Mouse (Mus musculus) induced T-regulatory cell, adult 2 months (primary cell): ENCODE data around the gene Igsf23.
A peak's percentile ranks its signal among the peaks of the same experiment; 100 is the strongest.
"Not testable (repeated sequence)": the region's sequence is repeated elsewhere in the genome, so short reads cannot be mapped to it uniquely, and the experiment has no call there.

Experiments used
- DNase-seq: peaks from one replicate; pipeline ENCODE4 v3.0.0-alpha.2; 2012; ENCODE audit warnings: low read depth

Gene Igsf23

DNA sequence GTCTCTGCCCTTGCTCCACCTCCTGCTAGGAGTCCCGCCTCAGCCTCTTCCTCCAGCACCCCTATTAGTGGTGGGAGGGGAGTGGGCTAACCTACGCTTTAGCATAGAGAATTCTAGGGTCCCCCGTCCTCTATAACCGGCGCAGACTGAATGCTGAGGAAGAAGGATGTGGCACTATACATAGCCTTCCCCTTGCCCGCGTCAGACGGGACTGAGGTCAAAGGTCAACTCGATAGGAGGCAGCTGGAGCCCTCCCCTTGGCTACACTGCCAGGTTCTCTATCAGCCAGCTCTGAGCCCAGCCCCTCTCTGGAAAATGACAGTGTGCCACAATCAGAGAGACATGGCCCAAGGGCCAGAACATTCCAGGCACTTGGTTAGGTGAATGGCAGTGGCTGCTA lies at the start of gene Igsf23:
Gene Igsf23 (minus strand): TSS at position 168 of the 400 bp plus-strand sequence.
- peak; percentile 65 for DNase-seq

DNA sequence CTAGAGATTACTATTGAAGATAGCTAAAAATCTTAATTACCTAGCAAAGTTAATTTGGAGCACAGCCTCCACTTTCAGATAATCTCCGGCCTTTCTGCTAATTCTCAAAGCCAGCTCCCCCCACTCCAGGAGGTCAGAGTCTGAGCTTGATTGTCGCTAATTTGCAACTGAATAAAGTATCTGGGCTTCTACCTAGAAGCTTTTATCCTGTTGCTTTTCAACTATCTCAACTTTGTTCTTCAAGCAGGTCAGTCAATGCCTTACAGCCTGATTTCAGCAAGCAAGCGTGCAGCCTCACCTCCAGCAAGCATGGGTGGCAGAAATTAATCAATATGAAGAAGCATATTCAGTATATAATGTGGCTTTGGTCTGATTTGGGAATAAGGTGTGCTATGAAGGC lies 46.2 kb upstream of the Igsf23 start:
- not testable (repeated sequence) for DNase-seq

DNA sequence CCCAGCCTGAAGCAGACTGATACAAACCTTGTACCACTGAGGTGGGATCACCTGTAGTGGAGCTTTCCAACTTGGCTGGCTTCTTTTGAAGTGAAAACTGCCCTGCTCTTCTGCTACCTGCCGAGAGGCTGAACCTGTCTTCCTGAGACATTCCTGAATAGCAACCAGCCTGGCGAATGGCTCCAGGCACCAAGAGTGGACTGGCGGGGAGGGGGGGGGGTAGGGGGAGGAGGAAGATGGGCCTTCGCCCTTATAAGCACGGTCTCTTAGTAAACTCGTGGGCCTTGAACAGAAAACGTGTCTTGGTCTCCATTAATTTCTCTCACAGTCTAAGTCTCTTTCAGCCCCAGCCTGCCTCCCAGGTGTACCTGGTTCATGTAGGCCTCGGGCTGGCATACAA lies 40.6 kb upstream of the Igsf23 start, which contains the start of gene Nlrp9b:
Gene Nlrp9b (plus strand): TSS at position 301 of the 400 bp plus-strand sequence.
- DNase-seq, result not testable (repeated sequence)

DNA sequence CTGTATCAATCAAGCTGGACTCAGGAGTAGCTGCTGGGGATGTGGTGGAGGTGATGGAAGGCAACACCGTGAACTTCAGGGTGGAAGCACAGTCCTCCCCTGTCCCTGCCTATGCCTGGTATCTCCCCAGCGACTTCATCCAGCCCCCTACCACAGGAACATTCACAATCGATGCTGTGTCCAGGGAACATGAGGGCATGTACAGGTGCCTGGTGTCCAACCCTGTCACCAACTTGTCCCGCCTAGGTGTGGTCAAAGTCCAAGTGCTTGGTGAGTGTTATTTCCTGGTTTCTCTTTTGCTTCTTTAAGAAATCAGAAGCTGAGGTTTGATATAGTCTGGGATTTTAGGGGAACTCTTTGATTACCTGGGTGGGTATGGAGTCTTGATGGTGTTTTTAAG lies 21.0 kb upstream of the Igsf23 start:
- no peak for DNase-seq

DNA sequence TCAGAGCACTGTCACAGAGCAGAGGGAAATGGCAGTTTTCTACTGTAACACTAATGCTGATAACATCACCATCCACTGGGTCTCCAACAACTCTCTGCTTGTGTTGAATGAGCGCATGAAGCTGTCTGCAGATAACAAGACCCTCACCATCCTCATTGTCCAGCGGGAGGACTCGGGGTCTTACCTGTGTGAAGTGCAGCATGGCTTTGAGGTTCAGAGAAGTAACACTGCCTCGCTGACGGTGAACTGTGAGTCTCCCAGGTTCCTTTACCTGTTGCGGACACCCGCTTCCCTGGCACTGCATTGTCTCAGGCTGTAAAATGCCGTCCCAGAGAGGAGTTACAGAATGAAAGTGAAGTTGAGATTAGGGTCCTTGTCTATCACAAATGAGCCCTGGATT lies 19.6 kb upstream of the Igsf23 start:
- DNase-seq, result no peak

DNA sequence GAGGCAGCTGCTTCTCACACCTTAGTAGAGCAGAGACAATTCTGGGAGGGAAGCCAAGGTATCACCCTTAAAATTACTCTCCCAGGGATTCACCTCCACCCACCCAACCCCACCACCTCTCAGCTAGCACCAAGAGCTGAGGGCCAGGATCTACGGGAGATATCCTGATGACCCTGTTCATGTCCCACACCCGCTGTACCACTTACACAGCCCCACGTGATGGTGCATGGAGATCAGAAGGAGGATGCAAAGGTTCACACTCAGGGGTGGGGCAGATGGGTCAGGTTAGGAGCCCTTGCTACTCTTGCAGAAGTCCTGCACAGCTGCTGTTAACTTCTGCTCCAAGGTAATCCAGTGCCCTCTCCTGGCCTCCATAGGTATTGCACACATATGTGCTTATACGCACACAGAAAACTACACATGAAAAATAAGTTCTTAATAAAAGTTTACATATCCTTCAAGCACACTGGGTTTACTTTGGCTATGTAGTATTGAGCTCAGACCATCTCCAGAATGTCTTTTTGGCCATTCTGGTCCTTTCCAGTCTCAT lies 19.1 kb upstream of the Igsf23 start:
- DNase-seq, result peak; percentile 33

DNA sequence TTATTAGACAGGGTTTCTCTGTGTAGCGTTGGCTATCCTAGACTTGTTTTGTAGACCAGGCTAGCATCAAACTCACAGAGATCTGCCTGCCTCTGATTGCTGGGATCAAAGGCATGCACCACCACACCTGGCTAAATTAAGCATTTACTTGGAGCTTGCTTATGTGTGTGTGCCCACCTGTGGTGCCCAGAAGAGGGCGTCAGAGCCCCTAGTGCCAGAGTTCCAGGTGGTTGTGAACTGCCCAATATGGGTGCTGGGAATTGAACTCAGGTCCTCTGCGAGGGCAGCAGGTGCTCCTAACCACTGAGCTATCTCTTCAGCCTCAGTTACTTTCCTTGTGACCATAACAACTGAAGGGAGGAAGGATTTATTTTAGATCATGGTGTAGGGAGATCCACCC lies 18.6 kb upstream of the Igsf23 start:
- DNase-seq, result no peak

DNA sequence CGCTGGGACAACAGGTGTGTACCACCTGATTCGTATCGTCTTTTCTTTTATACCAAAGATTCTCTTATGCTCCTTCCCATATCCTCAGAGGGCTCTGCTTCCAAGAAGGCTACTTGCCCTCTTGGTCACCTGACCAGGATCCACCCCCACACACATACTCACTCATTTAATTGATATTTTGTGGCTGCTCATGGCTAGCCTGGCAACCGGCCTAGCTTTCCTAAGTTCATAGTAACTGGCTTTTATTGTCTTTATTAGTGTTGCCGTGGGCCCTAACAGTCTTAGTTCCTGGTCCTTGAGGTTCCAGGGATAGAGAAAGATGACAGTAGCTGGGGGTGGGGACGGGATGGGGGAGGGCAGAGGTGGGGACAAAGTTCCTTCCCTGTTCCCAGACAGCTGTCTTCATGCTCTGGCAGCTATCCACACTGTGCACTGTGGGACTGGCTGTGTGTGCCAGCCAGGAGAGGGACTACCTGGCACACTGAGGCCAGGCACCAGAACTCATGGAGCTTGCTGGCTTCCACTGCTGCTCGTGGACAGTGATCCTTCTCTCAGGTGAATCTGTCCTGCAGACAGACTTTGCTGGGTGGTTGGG lies 14.5 kb upstream of the Igsf23 start, which contains the start of gene Ceacam20:
Gene Ceacam20 (plus strand): TSS at position 428 of the 595 bp plus-strand sequence.
- no peak for DNase-seq

DNA sequence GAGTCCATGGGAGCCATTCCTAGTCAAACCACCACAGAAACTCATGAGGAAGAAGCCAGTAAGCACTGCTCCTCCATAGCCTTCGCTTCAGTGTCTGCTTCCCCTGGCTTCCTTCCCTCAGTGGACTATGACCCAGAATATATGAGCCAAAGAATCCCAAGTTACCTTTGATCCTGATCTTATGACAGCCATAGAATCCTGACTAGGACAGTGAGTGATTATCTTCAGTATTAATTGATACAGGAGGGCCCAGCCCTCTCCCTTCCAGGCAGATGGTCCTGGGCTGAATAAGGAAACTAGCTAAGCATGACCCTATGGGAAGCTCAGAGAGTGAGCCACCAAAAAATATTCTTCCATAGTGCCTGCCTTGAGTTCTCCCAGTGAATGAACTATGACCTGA lies 11.9 kb upstream of the Igsf23 start:
- DNase-seq, result no peak

DNA sequence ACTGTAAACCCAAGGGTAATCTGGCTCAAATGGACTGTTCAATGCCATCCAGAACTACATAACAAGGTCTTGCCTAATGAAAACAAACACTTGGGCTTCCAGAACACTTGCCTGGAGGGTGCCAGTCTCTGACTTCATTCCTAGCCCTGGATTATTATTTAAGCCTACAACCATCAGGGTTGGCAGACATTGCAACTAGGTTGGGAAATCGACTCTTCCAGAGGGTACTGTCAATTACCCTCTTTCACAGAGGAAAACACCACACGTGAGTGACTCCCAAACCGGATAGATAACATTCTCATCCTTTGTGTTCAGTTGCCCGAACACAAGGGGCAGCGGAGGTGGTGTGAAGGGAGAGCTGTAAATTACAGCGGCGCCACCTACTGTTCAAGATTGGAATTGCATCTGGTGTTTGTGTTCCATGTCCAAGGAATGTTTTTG lies 5.8 kb upstream of the Igsf23 start:
- DNase-seq, result peak; percentile 93

DNA sequence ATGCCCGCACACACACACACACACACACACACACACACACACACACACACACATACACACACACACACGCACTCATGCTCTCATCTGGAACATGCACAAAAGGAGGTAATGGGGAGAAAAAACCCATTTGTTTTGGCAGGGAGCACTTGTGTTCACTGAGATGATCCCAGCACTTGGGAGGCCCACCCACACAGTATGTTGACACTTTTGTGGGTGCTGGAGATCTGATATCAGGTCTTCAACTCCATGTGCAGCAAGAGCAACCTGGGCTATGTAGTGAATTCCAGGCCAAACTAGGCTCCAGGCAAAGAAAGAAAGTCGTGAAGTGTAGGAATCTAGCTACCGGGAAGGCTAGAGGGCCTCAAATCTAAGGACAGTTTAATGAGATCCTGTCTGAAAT lies 5.3 kb upstream of the Igsf23 start:
- no peak for DNase-seq

DNA sequence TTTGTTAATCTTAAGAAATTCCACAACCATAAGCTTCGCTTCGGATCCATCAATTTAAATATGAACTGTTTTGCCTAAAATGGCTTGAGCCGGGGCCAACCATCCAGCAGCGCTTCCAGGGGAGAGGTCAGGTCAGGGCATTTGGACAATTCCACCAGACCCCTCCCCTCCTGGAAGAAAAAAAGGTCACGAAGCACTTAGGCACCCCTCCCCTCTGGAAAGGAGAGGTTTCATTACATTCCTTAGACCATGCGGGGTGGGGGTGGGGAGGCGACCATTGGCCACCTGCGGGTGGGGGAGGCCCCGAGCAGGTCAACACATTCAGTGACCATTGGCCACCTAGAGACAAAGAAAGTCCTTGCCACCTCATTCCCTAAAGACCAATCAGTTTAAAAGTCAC lies 2.5 kb upstream of the Igsf23 start:
- no peak for DNase-seq

DNA sequence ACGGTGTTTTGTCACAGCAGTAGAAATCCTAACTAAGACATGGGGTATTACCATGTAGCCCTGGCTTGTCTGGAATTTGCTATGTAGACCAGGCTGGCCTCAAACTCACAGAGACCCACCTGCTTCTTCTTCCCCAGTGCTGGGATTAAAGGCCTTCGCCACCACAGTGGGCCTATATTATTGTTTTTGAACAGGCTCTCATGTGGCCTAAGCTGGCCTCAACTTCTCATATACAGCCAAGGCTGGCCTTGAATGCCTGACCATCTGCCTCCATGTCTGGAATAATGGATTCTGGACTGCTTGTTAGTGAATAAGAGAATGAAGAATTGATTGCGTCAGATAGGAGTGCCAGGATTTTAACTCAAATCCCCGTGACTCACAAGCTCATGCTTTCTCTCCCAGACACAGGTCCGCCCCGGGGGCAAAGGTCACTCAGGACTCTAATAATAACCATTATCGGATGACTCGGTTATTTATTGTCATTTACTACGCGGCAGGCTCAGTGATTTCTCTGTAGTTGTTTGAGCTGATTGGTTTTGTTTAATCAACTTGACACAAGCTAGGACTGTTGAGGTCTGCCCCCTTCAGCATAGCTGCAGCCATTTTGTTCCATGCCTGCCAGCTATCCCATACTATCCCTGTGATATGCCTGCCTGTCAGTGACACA lies 1.9 kb upstream of the Igsf23 start:
- no peak for DNase-seq

DNA sequence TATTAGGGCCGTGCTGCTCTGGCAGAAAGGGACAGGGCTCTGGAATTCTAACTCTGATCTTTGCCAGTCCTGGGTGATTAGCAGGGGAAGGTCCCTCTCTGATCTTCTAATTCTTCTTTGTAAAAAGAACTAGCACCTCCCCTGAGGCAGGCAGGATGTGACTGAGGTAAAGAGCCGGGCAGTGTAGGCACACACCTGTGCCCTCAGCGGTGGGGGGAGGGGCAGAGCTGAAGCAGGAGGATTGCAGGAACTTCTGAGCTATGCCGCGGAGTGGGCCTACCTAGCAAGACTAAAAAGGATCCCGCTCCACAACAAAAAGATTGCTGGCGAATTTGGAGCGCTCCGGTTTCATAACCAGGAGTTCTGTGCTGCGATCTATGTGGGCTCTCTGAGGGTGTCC lies 560 bp downstream of the Igsf23 start:
- peak; percentile 84 for DNase-seq

DNA sequence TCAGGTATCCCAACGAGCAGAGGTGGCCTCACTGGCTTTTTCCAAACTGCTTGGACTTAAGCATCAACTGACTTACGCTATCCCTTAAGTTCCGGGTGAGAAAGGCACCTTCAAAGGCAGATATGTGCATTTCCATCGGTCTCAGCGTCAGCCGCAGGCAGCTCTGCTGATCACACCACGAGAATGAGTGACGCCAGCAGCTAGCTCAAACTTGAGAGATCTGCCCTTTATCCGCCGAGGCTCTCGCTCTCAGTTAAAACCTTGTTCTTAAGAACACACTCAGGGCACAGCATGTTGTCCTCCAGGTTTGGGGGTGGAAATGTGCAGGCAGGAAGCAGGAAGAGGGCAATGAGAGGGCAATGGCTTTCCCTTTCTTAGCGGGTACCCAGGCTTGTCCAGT lies 1.6 kb downstream of the Igsf23 start:
- peak; percentile 78 for DNase-seq

DNA sequence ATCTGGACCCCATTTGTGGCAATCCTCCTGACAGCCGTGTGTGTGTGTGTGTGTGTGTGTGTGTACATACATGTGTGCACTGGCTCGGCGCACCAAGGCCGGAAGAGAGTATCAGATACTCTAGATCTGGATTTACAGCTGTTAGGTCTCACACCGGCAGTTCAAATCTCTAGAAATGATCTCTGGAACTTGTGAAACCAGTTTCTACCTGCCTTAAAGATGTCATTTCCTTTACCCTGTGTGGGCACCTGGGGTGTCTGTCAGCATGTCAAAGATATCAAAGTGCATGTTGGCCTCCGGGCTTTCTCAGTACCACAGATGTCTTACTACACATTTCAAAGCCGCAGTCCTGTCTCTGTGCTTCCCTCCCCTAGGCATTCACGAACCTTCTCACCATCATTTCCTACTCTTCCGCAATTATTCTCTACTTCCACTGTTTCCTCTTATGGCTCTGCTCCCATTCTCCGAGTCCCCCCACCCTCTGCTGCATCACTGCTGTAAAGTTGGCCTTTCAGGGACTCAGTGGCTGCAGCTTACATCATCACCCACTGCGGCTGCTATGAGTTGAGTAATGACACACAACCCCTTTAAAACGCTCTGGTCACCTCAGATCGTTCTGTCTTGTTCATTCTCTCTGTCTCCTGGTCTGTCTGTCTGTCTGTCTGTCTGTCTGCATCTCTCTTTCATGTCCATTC lies 4.6 kb downstream of the Igsf23 start:
- peak; percentile 92 for DNase-seq

DNA sequence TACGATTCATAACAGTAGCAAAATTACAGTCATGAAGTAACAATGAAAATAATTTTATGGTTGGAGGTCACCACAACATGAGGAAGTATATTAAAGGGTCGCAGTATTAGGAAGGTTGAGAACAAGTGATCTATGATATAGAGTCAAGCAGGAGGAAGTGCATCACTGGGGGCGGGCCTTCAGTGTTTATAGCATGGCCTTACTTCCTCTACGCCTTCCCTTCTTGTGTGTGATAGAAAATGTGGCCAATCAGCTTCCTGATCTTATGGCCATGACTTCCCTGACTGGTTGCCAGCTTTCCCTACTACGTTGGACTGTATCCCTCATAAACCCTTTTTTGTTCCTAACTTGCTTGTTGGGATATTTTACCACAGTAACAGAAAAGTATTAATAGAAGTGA lies 5.4 kb downstream of the Igsf23 start:
- peak; percentile 78 for DNase-seq

DNA sequence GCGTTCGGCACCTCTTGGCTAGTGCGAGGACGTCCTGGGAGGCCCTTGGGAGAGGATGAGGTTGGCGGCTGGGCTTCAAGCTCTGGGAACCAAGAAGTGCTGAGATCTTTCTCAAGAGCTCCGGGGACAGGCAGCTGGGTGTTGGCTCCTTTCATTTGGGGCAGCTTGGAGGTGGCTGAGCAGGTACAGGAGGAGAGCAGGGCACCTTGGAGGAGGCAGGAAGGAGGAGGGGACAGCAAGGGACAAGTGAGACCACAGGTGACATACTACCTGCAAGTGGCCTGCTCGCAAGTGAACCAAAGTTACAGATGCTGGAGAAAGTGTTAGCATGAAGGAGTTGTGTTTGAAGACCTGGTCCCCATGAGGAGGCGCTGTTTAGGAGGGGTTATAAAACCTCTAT lies 5.8 kb downstream of the Igsf23 start:
- DNase-seq, result peak; percentile 60

DNA sequence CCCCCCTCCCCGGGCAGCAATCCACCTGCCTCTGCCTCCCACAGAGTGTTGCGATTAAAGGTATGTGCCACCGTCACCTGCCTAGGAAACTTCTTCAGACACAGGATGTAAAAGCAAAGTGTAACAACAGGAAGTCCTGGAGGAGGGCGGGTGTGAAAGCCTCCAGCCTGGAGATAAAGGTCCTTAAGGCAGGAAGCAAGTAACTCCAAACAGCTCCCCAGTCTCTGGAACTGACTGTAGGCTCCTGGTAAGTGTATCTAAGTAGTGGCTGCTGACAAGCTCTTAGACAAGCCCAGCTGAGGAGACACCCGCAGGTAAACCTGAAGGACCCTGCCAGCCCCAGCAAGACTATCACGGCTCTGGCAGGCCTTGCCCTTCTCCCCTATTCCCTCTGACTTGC lies 10.3 kb downstream of the Igsf23 start:
- DNase-seq, result peak; percentile 86

DNA sequence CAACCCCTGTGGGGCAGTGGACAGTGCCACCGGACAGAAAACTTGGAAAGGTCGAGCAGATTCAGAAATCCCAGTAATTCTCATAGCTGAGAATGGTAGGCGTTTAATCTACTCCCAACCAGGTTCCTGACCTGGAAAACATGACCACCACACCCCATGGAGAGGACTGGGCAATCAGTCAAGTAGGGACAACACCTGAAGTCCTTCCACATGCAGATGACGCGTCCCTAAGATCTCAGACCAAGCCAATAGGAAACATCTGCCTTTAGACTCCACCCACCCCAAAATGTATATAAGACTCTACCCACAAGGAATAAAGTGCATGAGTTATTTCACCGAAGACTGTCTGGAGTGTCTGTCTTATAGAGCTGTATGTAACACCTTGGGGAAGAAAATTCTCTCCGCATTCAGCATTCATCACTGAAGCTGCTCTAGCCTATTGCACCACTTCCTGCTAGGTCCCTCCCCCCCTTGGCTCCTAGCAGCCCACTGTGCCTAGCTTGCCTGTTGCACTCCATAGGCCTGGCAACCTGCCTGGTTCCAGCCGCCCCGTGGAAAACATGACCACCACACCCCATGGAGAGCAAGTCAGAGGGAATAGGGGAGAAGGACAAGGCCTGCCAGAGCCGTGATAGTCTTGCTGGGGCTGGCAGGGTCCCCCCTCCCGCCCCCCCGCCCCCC lies 10.9 kb downstream of the Igsf23 start:
- DNase-seq, result peak; percentile 78

DNA sequence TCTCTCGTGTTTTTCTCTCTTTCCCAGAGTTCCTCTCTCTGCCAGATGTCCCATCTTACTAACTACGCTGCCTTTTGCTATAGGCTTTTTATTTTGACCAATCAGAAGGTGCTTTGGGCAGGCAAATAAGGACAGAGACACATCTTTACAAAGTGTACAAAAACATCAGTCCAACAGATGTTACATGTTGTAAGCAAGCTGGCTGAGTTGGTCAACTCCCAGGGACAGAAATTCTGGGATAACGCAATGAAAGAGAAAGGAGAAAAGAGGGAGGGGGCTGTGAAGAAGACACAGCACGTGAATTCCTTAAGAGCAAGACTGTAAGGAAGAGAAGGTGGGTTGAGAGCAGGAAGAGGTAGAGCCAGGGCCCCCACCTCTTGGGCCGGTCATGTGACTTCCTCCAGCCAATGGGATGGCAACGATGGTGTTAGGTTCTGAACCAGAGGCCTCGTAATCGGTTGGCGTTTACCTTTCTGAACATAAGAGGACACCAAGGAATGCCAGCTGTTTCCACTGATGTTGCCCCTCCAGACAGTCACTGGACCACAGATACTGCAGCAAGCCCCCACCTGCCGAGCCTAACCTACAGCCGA lies 13.2 kb downstream of the Igsf23 start:
- DNase-seq, result no peak

DNA sequence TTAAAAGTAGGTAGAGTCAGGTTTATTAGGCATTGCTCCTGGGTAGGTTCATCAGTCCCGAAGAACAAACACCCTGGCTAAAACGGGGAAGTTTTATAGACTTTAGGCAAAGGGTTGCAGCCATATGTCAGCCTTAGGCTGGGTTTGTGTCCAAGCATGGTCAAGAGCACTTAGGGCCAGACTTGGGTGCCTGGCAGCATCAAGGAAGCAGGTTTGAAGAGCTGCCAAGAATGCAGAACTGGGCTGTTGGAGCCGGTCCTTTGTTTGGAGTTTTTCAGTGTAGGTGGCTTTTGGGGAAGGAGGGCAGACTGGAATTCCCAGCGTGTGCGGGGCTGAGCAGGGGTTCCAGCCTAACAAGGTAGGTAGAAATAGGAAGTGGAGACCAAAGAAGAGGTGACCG lies 14.6 kb downstream of the Igsf23 start:
- no peak for DNase-seq
